ENCODE assay signal across 12 mouse cellular contexts in genomic region chr4:103922431-103922931, GRCm38 (mm10).
DNase-seq lines count a peak whose midpoint lies in the region; ATAC-seq and TF ChIP-seq lines count a peak whose summit lies in the region.
"Had no signal": no experiment of that assay in that cellular context is flagged by ENCODE, and none has a peak within 500 bp of the region (broad histone marks: within the 10 kb centered on the region; RNA-seq: fewer than 3 reads in every experiment).

No protein-coding gene starts in this region.

- 0 out of 2 replicates have a peak, but pooled peaks cover 3% of the 10 kb centered on the region for H3K27me3 ChIP-seq in hindbrain, postnatal 0 days (ENCODE audit: insufficient read depth, low read length)
- H3K27me3 ChIP-seq: intestine, embryonic 15.5 days; limb, embryonic 15.5 days had no signal

- no peak overlapping the region for H3K27ac ChIP-seq in hindbrain, postnatal 0 days
- H3K27ac ChIP-seq: intestine, embryonic 15.5 days; limb, embryonic 15.5 days had no signal

- 47% methylated on average over 3 of the region's 3 CpGs for WGBS in hindbrain, postnatal 0 days

- H3K36me3 ChIP-seq in hindbrain, postnatal 0 days (ENCODE audit: insufficient read depth, low read length): no peaks in the 10 kb centered on the region
- H3K36me3 ChIP-seq: intestine, embryonic 15.5 days; limb, embryonic 15.5 days had no signal

- H3K4me3 ChIP-seq in hindbrain, postnatal 0 days (ENCODE audit: low read length): no peak overlapping the region
- H3K4me3 ChIP-seq: intestine, embryonic 15.5 days; limb, embryonic 15.5 days had no signal

- peak; percentile 83 for ATAC-seq in hindbrain, postnatal 0 days
- no peak for ATAC-seq in erythroid progenitor cell, adult 5-6 weeks (replicated peaks; ENCODE audit: low FRiP score, poor library complexity, severe bottlenecking)
- ATAC-seq: intestine, embryonic 15.5 days had no signal

- H3K4me1 ChIP-seq in hindbrain, postnatal 0 days (ENCODE audit: insufficient read depth, low read length): no peaks in the 10 kb centered on the region
- H3K4me1 ChIP-seq: intestine, embryonic 15.5 days; limb, embryonic 15.5 days had no signal

- no peak overlapping the region for H3K4me2 ChIP-seq in hindbrain, postnatal 0 days (ENCODE audit: low read depth, low read length)
- H3K4me2 ChIP-seq: intestine, embryonic 15.5 days; limb, embryonic 15.5 days; lung, embryonic 14.5 days had no signal

- no peak for TF ChIP-seq CTCF in hindbrain, postnatal 0 days (IDR thresholded peaks at IDR 0.05; ENCODE audit: low read depth)

- peak; percentile 23 for DNase-seq in layer of hippocampus, adult 9-11 months
- DNase-seq in layer of hippocampus, adult 18-20 months (ENCODE audit: low spot score in 2 of 2): no peak
- DNase-seq in cerebellum, adult 11 months: peak; percentile 10
- DNase-seq in cerebellum, postnatal 36 days: peak; percentile 40 to 44
- peak; percentile 73 for DNase-seq in hindbrain, postnatal 0 days (ENCODE audit: low spot score)
- no peak for DNase-seq in gastrocnemius, adult 8-10 months (ENCODE audit: low spot score in 2 of 2)
- no peak for DNase-seq in lung, postnatal 36 days
- DNase-seq: kidney, postnatal 10 days; lung, embryonic 14.5 days had no signal

- H3K9me3 ChIP-seq in hindbrain, postnatal 0 days (ENCODE audit: low read length): no peaks in the 10 kb centered on the region
- H3K9me3 ChIP-seq: intestine, embryonic 15.5 days; limb, embryonic 15.5 days had no signal

- no peak overlapping the region for H3K9ac ChIP-seq in hindbrain, postnatal 0 days (replicated peaks; ENCODE audit: low read length)
- H3K9ac ChIP-seq: intestine, embryonic 15.5 days; limb, embryonic 15.5 days; lung, embryonic 14.5 days had no signal

Comparison
In these comparisons a context has a peak if more than half of its experiments do, and no peak if none do; other contexts are left out.
1. DNase-seq: peak in layer of hippocampus, adult 9-11 months (single experiment), cerebellum, adult 11 months (single experiment), cerebellum, postnatal 36 days (2 of 2) and hindbrain, postnatal 0 days (single experiment); none in layer of hippocampus, adult 18-20 months (0 of 2), gastrocnemius, adult 8-10 months (0 of 2) and lung, postnatal 36 days (single experiment).